Mouse (Mus musculus) heart, adult 2 months (tissue): ENCODE data around the gene Olfr283.

Source experiments
- CTCF ChIP-seq: fragments of 200-600 bp; IDR thresholded peaks from 2 replicates; pipeline ENCODE4 v1.8.1; 2022; ENCODE audit warnings: antibody characterized with exemption, mild to moderate bottlenecking, moderate library complexity
- EP300 ChIP-seq: fragments of 200-500 bp; IDR thresholded peaks from 2 replicates; pipeline ENCODE4 v1.6.1; 2011; ENCODE audit warnings: low read depth, low read length, control low read depth; ENCODE audit not compliant: insufficient read depth
- POLR2A ChIP-seq: fragments of 200-500 bp; IDR thresholded peaks from 2 replicates; pipeline ENCODE4 v1.6.1; 2011; ENCODE audit warnings: mild to moderate bottlenecking, low read depth, low read length, control low read depth; ENCODE audit not compliant: insufficient read depth

DNA sequence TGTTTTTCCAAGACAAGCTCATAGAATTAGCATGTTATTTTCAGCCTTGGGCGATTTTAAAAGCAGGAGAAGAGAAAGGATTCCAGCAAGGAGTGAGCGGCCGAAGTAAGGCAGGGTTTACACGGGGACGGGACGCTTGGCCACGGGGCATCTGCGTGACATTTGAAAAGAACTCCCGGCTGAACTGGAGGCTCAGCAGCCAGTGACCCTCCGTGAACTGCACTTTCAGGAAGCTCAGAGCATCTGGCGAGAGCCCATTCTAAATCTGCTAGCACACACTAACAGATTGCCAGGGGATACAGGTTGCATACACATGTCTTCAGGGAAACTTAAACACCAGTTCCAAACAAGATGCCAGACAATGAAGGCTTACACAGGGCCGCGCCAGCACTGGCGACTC is 43.6 kb upstream of the Olfr283 start:
- no peak for TF ChIP-seq EP300
- TF ChIP-seq CTCF, result no peak
- no peak for TF ChIP-seq POLR2A
